Mouse (Mus musculus) granulocyte monocyte progenitor cell, adult 5-6 weeks (primary cell): ENCODE measurements at regions not wholly inside any gene's neighbourhood (a gene's known extent, or its start where the extent isn't known, plus 50 kb on each side); places are given as distances from the start of the nearest gene placed in this dataset.

Source experiments
- ATAC-seq: replicated peaks from 2 replicates; pipeline ENCODE4 v1.8.0; 2016; ENCODE audit warnings: mild to moderate bottlenecking, moderate TSS enrichment, inconsistent platforms; ENCODE audit not compliant: poor library complexity, severe bottlenecking

- no peak for ATAC-seq
Measured at GRCm38 (mm10) chr9:25374161-25374560, 107.2 kb upstream of the Eepd1 start.

DNA sequence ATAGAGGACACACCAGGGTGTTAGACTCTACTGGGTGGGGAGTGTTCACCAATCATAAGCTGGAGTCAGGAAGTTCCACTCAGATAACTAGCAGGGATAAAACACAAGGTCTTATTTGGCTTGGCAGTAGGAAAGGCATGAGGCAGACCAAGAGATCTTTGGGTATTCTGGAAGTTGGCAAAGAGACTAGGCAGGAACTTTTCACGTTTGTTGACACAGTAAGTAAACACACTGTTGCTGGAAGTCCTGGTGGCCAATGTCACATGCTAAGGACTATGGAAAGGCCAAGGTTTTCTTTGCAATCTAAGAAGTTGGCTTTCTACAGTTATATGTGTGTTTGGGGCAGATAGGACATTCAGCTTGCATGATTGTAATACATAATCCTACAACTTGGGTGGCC lies 105.1 kb upstream of the Eepd1 start:
- no peak for ATAC-seq

- no peak for ATAC-seq
Measured at GRCm38 (mm10) chr9:25377771-25378747, 103.3 kb upstream of the Eepd1 start.

DNA sequence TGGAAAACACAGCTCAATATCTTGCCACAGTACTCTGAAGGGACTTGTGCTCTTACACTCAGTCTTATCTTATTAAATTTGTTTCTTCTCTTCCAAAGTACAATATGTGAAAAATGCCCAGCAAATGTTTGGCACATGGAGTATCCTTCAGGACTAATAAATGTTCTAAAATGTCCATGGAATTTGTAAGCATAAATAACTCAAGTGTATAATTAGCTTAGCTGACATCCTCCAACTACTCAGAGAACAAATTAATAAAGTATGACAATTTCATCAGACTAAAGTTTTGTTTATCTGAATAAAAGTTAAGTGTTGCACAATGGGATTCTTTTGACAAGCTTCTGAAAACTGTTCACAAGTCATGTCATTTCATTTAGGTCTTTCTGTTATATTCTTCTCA lies 96.0 kb upstream of the Eepd1 start:
- no peak for ATAC-seq

DNA sequence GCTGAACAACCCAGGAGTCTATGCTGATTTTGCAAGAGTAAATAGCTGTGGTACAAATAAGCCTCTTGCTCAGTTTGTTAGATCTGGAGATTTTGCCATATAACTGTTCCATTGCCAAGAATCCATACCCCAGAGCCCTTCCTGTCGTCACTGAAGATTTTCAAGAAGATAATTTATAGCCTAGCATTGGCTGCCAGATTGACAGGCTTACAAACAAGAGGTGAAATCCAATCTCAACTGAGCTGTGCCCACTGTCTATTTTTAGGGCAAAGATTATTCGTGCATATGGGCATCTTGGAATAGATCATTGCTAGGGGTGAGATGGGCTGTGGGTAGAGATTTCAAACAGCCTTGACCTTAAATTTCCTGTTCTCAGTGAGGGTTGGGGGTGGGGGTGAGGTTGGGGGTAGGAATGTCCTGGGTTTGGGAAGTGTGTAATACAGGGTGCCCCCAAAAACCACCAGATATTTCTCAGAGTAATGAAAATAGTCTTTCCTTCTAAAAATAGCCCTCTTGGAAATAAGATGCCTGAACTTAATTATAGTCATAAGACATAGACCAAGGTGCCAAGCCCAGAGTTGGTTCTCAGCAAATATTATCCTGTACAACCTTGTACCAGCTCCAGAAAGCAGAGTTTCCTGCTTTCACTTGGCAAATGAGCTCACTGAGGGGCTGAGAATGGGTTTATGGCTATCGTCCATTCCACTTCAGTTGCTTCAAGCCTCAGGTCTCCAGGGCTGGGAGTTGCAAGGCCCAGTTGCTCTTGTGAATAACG lies 93.3 kb upstream of the Eepd1 start:
- ATAC-seq, result no peak

DNA sequence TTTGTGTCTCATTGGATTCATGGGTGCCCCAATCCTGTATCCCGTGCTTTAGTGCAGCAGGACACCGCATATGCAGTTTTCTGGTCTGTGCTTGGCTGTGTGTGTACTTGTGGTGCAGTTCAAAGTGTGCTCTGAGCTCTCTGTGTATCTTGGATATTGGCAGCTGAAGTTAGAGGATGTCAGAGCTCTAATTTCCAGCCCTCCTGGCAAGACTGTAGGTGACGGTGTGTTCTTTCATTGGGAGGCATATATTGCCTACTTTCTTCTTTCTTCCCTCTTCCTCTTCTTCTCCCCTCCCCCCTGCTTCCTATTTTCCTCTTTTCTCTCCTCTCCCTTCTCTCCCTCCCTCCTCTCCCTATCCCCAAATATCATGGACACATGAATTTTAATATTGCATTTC lies 92.0 kb upstream of the Eepd1 start:
- ATAC-seq, result no peak

DNA sequence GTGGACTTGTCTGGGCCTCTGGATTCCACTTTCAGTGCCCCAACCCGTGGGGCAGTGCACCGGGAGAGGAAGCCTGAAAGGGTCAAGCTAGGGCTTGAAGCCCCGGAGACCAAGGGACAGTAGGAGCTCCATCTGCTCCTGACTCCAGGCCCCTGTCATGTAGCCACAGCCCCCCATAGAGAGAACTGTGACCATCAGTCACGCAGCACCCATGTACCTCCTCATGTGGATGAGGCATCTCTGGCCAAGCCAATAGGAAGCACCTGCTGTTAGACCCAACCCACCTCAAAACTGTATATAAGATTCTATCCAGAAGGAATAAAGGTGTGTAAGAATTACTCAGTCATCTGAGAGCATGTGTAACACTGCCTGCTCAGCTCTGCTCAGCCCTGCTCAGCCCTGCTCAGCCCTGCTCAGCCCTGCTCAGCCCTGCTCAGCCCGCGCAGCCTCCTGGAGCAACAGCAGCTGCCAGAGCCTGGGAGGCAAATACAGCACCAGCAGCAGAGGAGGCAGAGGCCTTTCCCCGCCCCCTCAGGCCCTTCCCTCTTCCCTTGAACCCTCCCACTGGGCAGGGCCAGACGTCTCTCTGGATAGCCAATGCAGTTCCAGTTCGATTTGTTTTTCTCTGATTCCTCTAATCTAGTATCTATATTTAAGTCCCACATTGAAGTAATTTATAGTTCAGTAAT lies 80.6 kb upstream of the Eepd1 start:
- peak; percentile 97 for ATAC-seq

DNA sequence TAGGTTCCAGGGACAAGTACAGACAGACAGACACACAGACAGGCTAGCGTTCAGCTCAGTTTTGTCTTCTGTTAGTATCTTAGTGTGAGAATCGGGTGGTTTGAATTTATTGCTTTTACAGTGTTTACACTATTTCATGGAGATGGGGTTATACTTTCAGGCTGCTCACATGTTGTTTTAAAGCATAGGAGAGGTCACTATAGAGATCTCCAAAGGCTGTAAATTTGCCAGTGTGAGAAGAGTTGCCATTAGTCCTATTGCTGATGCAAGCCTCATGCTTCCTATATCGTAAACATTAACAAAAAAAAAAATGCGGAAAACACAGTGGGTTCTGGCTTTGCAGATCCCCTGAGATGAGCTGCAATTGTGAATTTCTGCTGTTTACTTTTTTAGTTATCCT lies 75.5 kb upstream of the Eepd1 start:
- ATAC-seq, result no peak

GRCm38 (mm10) chr9:25408518-25408917 lies 72.8 kb upstream of the Eepd1 start:
- ATAC-seq, result no peak

GRCm38 (mm10) chr9:25409729-25410128 lies 71.6 kb upstream of the Eepd1 start:
- ATAC-seq, result no peak

DNA sequence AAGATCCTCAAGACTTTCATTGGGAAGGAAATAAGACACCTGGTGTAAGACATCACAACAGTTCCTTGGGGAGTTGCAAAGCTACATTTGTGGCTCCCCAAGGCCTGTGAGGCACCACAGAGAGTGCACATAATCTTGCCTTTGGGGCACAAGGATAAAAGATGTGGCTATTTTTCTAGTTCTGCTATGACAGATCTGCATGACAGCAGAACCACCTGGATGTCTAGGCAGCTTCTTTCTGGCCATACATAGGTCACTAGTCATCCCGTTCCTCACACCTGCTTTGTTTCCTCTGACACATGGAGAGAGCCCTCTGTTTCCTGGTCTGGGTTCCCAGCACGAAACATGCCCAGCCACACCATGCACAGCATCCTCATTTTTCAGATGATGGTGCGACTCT lies 67.5 kb upstream of the Eepd1 start:
- ATAC-seq, result no peak

DNA sequence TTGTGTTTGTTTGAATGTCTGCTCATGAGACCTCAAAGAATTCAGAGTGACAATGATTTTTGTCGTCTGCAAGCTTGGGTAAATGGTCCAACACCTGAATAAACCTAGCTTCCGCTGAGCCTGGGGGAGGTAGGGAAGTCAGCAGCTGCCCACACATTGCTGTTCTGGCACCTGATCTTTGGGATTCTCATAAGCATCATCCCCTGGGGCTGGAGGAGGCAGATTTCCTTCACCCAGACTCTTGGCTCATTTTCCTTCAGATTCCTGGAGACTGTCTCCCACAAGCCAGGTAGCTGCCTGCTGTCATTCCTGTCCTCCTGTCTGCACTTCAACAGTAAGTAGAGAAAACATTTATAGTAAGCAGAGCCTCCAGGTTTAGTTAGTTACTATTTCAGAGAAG lies 67.0 kb upstream of the Eepd1 start:
- ATAC-seq, result no peak

GRCm38 (mm10) chr9:25426941-25427340 lies 54.4 kb upstream of the Eepd1 start:
- no peak for ATAC-seq

DNA sequence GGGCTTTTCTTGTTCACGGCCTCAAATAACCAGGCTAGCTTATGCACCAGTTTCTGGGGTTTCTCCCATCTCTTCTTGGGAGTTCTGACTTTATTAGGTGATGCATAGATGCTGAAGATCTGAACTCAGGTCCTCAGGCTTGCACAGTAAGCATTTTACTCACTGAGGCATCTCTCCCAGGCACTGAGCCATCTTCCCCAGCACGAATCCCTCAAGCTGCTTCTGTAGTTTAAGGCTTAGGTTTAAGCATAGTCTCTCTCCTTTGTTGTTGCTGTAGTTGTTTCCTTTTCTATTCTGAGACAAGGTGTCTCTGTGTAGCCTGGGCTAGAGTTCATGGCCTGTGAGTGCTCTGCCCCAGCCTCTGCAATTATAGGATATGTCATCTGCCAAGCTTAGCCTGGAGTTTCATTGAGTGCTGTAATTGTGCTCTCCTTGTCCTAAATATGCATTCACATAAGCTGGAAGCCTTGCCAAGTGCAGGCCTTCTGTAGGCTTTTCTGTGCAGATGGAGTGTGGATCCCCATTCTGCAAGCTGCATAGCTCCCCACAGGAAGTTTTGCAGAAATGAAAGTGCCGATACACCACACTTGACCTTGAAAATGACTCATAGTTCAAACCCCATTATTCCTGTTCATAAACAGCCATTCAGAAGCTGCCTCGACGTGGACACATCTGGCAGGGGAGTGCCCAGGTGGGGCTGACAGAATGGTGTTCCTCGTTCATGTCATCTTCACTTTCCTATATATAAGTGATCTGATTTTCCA lies 51.7 kb upstream of the Eepd1 start:
- peak; percentile 91 for ATAC-seq
